Mouse (Mus musculus) monocyte, adult 5-6 weeks (primary cell): ENCODE measurements around the gene Cox20. TPM values are rescaled to one million over a fixed set of nuclear protein-coding genes. Genes with fewer than 3 reads are reported as not detected.
"Not testable (repeated sequence)": the region's sequence is repeated elsewhere in the genome, so short reads cannot be mapped to it uniquely, and the experiment has no call there.

Experiments used
- ATAC-seq: fragments of 153-309, 156-312 bp; replicated peaks from 2 replicates; pipeline ENCODE4 v1.8.0; 2017; ENCODE audit warnings: mild to moderate bottlenecking; ENCODE audit not compliant: low TSS enrichment, insufficient number of reproducible peaks, severe bottlenecking, poor library complexity, low FRiP score
- total RNA-seq: library from RNA; stranded (forward); fragments of 200-1000, 200-491, 200-594 nt; gene quantifications from 3 replicates; pipeline ENCODE4 v1.2.3, GENCODE M21; 2017

The Cox20 gene
- total RNA-seq, 1 experiment from 2014 or later, result 133 TPM

DNA sequence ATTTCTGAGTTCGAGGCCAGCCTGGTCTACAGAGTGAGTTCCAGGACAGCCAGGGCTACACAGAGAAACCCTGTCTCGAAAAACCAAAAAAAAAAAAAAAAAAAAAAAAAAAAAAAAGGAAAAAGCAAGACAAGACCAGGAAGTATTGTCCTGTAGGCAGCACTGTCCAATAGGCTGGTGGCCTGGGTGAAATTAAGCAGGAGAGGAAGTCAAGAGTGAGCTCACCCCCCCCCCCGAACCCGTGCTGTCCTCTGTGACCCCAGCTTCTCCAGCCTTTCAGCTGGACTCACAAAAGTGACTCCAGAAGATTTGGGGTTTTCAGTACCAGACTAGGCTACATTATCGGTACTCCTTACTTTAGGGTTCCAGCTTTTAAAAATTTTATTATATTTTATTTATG lies 23.7 kb downstream of the Cox20 start:
- no peak for ATAC-seq

DNA sequence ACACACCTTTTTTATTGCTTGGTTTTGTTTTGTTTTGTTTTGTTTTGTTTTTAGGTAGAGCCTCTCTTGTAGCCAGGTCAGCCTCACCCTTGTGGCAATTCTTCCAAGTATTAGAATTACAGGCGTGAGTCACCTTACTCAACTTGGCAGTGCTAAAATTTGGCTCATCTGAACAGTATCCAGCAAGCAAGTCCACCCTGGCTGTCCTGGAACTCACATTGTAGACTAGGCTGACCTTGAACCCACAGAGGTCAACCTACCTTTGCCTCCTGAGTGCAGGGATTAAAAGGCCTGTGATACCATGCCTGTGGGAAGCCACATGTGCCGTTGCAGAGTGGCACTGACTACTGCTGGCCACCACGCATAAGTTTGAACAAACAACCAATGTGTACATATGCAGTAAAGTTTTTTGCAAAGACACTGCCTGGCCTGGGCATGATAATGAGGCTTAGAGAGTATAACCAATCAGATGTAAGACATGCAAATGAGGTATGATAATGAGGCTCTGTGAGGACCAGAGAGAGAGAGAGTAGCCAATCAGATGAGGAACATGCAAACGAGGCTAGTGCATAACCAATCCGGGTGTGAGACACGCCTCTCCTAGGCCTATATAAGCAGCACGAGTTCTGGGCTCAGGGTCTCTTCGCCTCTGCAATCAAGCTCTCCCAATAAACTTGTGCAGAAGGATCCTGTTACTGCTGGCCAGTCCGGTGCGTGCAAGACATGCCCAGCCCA lies 25.3 kb downstream of the Cox20 start:
- not testable (repeated sequence) for ATAC-seq

DNA sequence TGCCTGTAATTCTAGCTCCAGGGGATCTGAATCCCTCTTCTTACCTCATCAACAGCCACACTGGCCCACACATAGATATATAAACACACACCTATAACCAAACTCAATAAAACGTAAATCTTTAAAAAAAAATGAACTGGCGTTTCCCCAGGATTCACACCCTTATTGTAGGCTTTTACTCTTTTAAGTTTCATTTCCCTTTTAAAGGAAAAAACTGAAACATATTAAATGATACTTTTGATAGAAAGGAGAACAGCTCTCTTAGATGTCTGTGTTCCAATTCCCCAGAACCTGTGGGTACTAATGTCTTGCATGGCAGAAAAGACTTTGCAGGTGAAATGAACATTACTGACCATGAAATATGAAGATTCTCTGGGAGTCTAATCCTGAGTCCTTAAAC lies 31.9 kb downstream of the Cox20 start:
- ATAC-seq, result no peak

- ATAC-seq, result no peak
Measured at GRCm38 (mm10) chr1:178351643-178352042, 32.7 kb downstream of the Cox20 start.

GRCm38 (mm10) chr1:178354576-178354975 lies 35.6 kb downstream of the Cox20 start:
- no peak for ATAC-seq

- ATAC-seq, result no peak
Measured at GRCm38 (mm10) chr1:178357776-178358710, 39.1 kb downstream of the Cox20 start.

GRCm38 (mm10) chr1:178360264-178360663 lies 41.3 kb downstream of the Cox20 start:
- ATAC-seq, result no peak

- ATAC-seq, result no peak
Measured at GRCm38 (mm10) chr1:178360702-178361101, 41.8 kb downstream of the Cox20 start.

- no peak for ATAC-seq
Measured at GRCm38 (mm10) chr1:178365171-178365570, 46.2 kb downstream of the Cox20 start.

DNA sequence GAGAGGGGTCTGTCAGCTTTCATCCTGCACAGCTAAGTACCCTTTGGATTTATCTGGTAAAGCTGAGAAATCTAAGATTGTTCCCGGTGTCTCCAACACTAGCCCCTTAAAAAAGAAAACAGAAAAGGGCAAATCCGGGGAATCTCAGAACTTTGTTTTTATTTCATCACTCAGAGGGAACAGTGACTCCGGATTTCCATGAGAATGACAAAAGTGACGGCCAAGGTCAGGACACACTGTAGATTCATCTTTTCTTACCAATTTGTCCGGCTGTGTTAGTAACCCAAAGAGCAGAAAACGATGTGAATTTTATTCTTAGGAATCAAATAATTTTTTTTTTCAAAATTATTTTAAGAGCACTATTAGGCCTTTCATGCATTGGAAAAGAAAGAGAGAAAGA lies 49.2 kb downstream of the Cox20 start:
- no peak for ATAC-seq

- ATAC-seq, result peak; percentile 83
Measured at GRCm38 (mm10) chr1:178368548-178369271, 49.8 kb downstream of the Cox20 start.

- peak; percentile 52; the same call in 1 of the 2 replicates for ATAC-seq
Measured at GRCm38 (mm10) chr1:178369272-178369651, 50.3 kb downstream of the Cox20 start.

Other genes with a start within 250 kb of the Cox20 start
- 7.3 to 11.8 TPM (median 8.0 TPM) in 3 replicates for gene Desi2, start 131.7 kb upstream of the Cox20 start, total RNA-seq
- gene Hnrnpu, start 18.7 kb downstream of the Cox20 start, total RNA-seq, result 385 to 507 TPM (median 405 TPM) in 3 replicates
- gene Efcab2, start 87.0 kb downstream of the Cox20 start, total RNA-seq, result 2.7 to 5.7 TPM (median 5.0 TPM) in 3 replicates
- gene Kif26b, start 210.0 kb downstream of the Cox20 start, total RNA-seq, result not detected in 3 replicates